Mouse (Mus musculus): ENCODE measurements at regions not wholly inside any gene's neighbourhood (a gene's known extent, or its start where the extent isn't known, plus 50 kb on each side); places are given as distances from the start of the nearest gene placed in this dataset.

DNA sequence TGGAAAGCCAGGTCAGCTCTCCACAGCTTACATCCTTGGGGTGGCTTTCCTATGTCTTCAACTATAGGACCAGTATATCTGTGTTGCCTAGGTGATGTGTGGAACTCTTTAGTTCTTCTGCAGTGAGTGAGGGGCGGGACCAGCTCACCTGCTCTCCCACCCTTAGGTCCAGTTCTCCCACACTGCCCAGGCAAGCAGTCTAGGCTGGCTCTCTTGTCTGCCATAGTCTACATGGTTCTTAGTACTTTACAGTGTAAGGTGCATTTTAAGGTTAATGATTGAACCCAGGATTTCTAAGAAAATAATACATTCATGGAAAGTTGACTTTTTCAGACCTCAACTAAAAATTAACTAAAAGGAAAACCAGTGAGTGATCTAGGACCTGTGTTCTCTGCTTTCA, 1108.4 kb downstream of the Sorcs3 start:
- Histone ChIP-seq H3K27me3 (ENCODE audit: control insufficient read depth in 1 of 2, insufficient read depth in 2 of 2, low read length in 2 of 2) (no peaks in the 10 kb centered on the region), H3K4me1 (ENCODE audit: control insufficient read depth in 1 of 2, insufficient read depth in 2 of 2, low read length in 2 of 2) (no peaks in the 10 kb centered on the region), H3K27ac (ENCODE audit: control insufficient read depth, low read depth, low read length) (no peak overlapping the region), H3K36me3 (ENCODE audit: control insufficient read depth in 1 of 2, insufficient read depth in 2 of 2, low read length in 2 of 2) (no peaks in the 10 kb centered on the region), H3K9me3 (replicated peaks; ENCODE audit: insufficient read depth, low read length) (no peaks in the 10 kb centered on the region), H3K9ac (ENCODE audit: control insufficient read depth, low read depth, low read length, poor library complexity, severe bottlenecking) (no peak overlapping the region), H3K4me3 (ENCODE audit: control insufficient read depth in 1 of 2, insufficient read depth in 1 of 2, low read depth in 2 of 2, low read length in 2 of 2) (no peak overlapping the region), H3K79me2 (ENCODE audit: control insufficient read depth, insufficient read depth, low read length, poor library complexity) (no peaks in the 10 kb centered on the region)
- no peak for DNase-seq (ENCODE audit: low read depth, low spot score)
- TF ChIP-seq MEF2A (IDR thresholded peaks at IDR 0.05; ENCODE audit: extremely low read depth, insufficient replicate concordance, low read depth, low read length, poor library complexity, severe bottlenecking) (no peak), ZNF384 (IDR thresholded peaks at IDR 0.05; ENCODE audit: low read depth, low read length) (no peak), RCOR1 (IDR thresholded peaks at IDR 0.05; ENCODE audit: low read depth, low read length) (no peak), USF2 (IDR thresholded peaks at IDR 0.05; ENCODE audit: borderline replicate concordance in 1 of 2, insufficient read depth in 1 of 2, low read depth in 1 of 2, low read length in 2 of 2) (no peak), E2F4 (IDR thresholded peaks at IDR 0.05; ENCODE audit: borderline replicate concordance, low read depth, low read length) (no peak), TBP (IDR thresholded peaks at IDR 0.05; ENCODE audit: low read depth, low read length) (no peak), TCF12 (IDR thresholded peaks at IDR 0.05; ENCODE audit: low read depth, low read length) (no peak), MYB (IDR thresholded peaks at IDR 0.05; ENCODE audit: low read depth, low read length) (no peak), SIN3A (IDR thresholded peaks at IDR 0.05; ENCODE audit: low read length) (no peak), GATA1 (IDR thresholded peaks at IDR 0.05; ENCODE audit: low read depth, low read length) (no peak), ZC3H11A (IDR thresholded peaks at IDR 0.05; ENCODE audit: low read depth, low read length) (no peak), SMC3 (IDR thresholded peaks at IDR 0.05; ENCODE audit: low read depth, low read length) (no peak)

DNA sequence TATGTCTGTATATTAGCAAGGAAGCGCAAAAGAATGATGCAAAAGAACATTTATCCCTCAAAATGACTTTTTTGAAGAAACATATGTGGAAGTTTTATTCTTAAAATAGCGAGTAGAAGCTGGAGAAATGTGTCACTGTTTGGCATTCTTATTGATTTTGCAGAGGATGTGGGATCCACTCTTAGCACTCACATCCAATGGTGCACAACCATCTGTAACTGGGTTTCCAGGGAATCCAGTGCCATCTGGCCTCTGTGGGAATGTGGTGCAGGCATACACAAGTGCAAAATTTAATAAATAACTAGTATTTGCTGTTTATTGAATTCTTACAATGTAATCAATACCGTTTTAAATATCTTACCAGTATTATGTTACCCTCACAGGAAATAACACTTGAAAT, 1153.8 kb downstream of the Sorcs3 start:
- H3K4me1 ChIP-seq (ENCODE audit: control insufficient read depth in 1 of 2, insufficient read depth in 2 of 2, low read length in 2 of 2): no peaks in the 10 kb centered on the region
- no peak overlapping the region for H3K27ac ChIP-seq (ENCODE audit: control insufficient read depth, low read depth, low read length)
- no peak for DNase-seq (ENCODE audit: low read depth, low spot score)
- H3K36me3 ChIP-seq (ENCODE audit: control insufficient read depth in 1 of 2, insufficient read depth in 2 of 2, low read length in 2 of 2): no peaks in the 10 kb centered on the region
- TF ChIP-seq SMC3 (IDR thresholded peaks at IDR 0.05; ENCODE audit: low read depth, low read length): no peak
- no peaks in the 10 kb centered on the region for H3K9me3 ChIP-seq (replicated peaks; ENCODE audit: insufficient read depth, low read length)
- H3K4me3 ChIP-seq (ENCODE audit: control insufficient read depth in 1 of 2, insufficient read depth in 1 of 2, low read depth in 2 of 2, low read length in 2 of 2): no peak overlapping the region
- no peaks in the 10 kb centered on the region for H3K79me2 ChIP-seq (ENCODE audit: control insufficient read depth, insufficient read depth, low read length, poor library complexity)
- H3K9ac ChIP-seq (ENCODE audit: control insufficient read depth, low read depth, low read length, poor library complexity, severe bottlenecking): no peak overlapping the region
- H3K27me3 ChIP-seq (ENCODE audit: control insufficient read depth in 1 of 2, insufficient read depth in 2 of 2, low read length in 2 of 2): no peaks in the 10 kb centered on the region

DNA sequence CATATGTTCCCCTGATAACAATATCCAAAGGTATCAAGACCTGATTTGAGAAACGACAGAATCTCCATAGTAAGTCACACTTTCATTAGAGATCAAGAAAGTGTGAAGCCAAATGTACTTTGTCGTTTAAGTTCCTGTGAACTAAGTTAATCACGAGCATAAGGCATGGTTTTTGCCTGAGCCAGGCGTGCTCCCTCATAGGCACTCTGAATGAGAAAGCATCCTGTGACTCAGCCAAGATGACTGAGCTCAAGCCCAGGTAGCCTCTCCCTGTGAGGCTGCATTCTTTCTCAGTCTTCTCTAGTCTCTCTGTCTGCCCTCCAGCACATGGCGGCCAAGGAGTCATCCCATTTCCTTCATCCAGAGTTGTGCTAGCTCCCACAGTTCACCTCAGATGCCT, 1154.9 kb downstream of the Sorcs3 start:
- no peak overlapping the region for H3K9ac ChIP-seq (ENCODE audit: control insufficient read depth, low read depth, low read length, poor library complexity, severe bottlenecking)
- no peaks in the 10 kb centered on the region for H3K36me3 ChIP-seq (ENCODE audit: control insufficient read depth in 1 of 2, insufficient read depth in 2 of 2, low read length in 2 of 2)
- H3K9me3 ChIP-seq (replicated peaks; ENCODE audit: insufficient read depth, low read length): no peaks in the 10 kb centered on the region
- no peak for TF ChIP-seq HCFC1 (IDR thresholded peaks at IDR 0.05; ENCODE audit: low read depth, low read length)
- no peak for TF ChIP-seq MYC (IDR thresholded peaks at IDR 0.05; ENCODE audit: low read depth, low read length)
- TF ChIP-seq CHD1 (IDR thresholded peaks at IDR 0.05; ENCODE audit: low read depth, low read length): no peak
- TF ChIP-seq MYB (IDR thresholded peaks at IDR 0.05; ENCODE audit: low read depth, low read length): no peak
- no peak for TF ChIP-seq ETS1 (IDR thresholded peaks at IDR 0.05; ENCODE audit: low read depth, low read length)
- TF ChIP-seq ZC3H11A (IDR thresholded peaks at IDR 0.05; ENCODE audit: low read depth, low read length): no peak
- TF ChIP-seq ELF1 (IDR thresholded peaks at IDR 0.05; ENCODE audit: low read depth, low read length): no peak
- no peak for TF ChIP-seq POLR2AphosphoS5 (IDR thresholded peaks at IDR 0.05; ENCODE audit: borderline replicate concordance, low read depth, low read length)
- no peak for TF ChIP-seq MEF2A (IDR thresholded peaks at IDR 0.05; ENCODE audit: extremely low read depth, insufficient replicate concordance, low read depth, low read length, poor library complexity, severe bottlenecking)
- no peak for TF ChIP-seq MAX (IDR thresholded peaks at IDR 0.05; ENCODE audit: low read length)
- no peak for TF ChIP-seq TAL1 (IDR thresholded peaks at IDR 0.05; ENCODE audit: low read length)
- TF ChIP-seq MAFK (IDR thresholded peaks at IDR 0.05; ENCODE audit: borderline replicate concordance, low read depth, low read length): no peak
- no peak for TF ChIP-seq JUND (IDR thresholded peaks at IDR 0.05; ENCODE audit: low read depth, low read length)
- TF ChIP-seq ZKSCAN1 (IDR thresholded peaks at IDR 0.05; ENCODE audit: low read depth, low read length): no peak
- TF ChIP-seq ZMIZ1 (IDR thresholded peaks at IDR 0.05; ENCODE audit: low read depth, low read length): no peak
- no peaks in the 10 kb centered on the region for H3K27me3 ChIP-seq (ENCODE audit: control insufficient read depth in 1 of 2, insufficient read depth in 2 of 2, low read length in 2 of 2)
- H3K4me1 ChIP-seq (ENCODE audit: control insufficient read depth in 1 of 2, insufficient read depth in 2 of 2, low read length in 2 of 2): no peaks in the 10 kb centered on the region
- DNase-seq (ENCODE audit: low read depth, low spot score): no peak
- H3K79me2 ChIP-seq (ENCODE audit: control insufficient read depth, insufficient read depth, low read length, poor library complexity): no peaks in the 10 kb centered on the region
- no peak overlapping the region for H3K27ac ChIP-seq (ENCODE audit: control insufficient read depth, low read depth, low read length)
- H3K4me3 ChIP-seq (ENCODE audit: control insufficient read depth in 1 of 2, insufficient read depth in 1 of 2, low read depth in 2 of 2, low read length in 2 of 2): no peak overlapping the region

All from MEL (cell line).